Mouse (Mus musculus): ENCODE data around the gene Mtmr3.

The Mtmr3 gene

DNA sequence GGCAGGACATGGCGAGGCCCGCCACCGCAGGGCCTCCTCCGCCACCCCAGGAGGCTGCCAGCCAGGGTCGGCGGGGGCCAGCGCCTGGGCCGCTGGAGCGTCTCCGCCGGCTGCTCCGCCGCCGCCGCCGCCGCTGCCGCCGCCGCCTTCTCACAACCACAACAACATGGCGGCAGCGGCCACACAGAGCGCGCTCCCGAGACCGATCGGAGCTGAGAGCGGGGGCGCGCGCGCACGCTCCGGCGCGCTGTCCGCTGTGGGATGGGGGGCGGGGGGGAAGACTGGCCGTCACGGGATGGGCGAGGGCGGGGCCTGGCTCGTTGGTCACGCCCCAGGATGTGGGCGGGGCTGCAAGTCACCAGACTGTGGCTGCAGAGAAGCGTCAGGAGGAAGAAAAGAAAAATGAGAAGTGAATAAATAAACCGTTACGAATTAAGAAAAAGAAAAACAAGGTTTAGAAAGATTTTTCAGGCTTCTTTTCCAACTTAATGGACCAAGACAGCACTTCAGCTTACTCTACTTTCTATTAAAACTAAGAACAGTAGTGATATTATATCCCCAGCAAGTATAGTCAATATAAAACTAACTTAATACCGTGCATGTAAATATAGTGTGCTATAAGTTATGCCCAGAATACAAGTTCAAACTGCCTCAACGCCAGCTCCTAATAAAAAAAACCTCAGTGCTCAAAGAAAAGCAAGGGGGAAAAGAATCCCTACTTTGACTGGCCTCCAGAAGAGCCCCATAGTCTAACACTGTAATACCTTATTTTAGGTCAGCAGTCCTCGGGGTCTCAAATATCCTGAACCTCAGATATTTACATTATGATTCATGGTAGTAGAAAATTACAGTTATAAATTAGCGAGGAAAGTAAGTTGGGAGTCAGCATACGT, at the start of gene Mtmr3:
TSS of gene Mtmr3 (minus strand) at position 256 of the 893 bp plus-strand sequence.
- DNase-seq (ENCODE audit: inconsistent age in 2 of 2, low spot score in 1 of 2) = peak; percentile 95 to 98

DNA sequence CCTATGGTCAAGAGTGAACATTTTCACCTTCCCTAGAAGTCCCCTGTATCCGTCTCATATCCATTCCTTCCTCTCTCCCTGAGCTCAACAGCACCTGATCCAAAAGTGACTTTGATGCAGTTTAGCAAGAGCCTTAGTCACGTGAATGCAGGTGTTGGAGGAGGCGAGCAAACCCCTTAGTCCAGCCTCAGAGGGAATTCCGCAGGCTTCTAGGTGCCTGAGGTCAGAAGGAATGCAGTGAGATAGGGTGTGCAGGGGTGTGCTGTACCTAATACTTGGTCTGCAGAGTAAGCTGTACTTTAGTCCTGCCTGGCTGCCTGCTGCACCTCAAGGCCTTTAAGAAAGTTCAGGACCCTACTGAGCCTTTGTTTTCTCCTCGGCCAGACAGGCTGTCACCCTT, 49.1 kb upstream of the Mtmr3 start:
- DNase-seq (ENCODE audit: inconsistent age in 2 of 2, low spot score in 1 of 2) = no peak

DNA sequence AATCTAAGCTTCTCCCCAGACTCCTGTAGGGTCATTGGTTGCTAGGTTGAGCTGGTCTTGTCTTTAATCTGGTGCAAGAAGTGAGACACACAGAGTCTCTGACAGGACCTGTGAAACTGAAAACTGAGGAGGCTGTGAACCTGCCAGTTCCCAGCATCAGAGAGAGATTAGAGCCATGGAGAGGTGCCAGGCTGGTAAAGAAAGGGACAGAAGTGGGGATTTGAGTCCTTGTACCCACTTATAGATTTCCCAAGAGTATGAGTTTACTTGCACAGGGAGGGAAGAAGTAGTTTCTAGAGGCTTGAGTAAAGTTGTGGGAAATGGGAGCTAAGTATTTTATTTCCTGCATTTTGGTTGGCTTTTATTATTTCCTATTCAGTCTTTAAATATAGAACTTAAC, 46.5 kb upstream of the Mtmr3 start:
- no peak for DNase-seq (ENCODE audit: inconsistent age in 2 of 2, low spot score in 1 of 2)

DNA sequence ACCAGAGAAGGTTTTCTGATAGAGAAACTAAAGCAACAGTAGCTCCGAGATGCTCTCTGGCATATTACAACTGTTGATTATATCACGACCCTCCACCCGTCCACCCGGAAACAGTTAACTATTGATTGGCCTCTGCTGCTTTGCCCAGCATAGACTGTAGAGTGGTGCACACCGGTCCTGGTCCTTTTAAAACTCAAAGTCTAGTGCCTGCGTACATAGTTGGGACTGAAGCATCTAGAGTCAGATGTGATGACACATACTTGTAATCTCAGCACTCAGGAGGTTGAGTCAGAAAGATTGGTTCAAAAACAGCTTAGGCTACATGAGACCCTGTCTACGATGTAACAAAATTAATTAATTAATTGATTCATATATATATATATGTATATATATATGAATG, 43.6 kb upstream of the Mtmr3 start:
- DNase-seq (ENCODE audit: inconsistent age in 2 of 2, low spot score in 1 of 2) = no peak

DNA sequence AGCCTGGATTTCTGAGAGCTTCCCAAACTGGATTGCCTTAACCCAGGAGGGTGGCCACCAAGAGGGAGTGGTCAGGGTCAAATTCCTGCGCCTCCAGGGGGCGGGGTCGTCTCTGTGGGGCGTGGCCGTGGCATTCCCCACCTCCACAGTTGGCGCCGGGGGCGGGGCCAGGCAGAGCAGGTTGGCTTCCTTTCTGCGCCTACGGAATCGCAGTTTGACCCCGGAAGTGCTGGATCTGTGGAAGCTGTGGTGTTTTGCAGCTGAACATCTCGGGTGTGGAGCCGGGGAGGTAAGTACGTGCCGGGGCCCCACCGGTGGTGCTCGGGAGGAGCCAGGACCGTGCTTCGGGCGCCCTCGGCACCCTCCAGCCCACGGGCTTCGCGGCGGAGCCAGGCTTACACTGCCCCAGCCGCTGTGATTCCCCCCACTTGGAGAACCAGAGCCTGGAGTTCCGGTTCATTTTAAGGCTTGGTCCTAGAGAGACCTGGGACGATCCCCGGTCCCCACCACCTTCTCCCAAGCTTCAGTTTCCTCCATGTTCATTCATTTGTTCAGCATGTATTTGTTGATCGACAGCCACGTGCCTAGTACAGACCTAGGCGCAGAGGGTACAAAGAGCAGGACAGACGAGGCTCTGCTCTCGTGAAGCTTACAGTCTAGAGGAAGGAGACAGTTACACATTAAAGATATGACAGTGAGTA, 43.0 kb upstream of the Mtmr3 start, which contains the start of gene Ascc2:
TSS of gene Ascc2 (plus strand) at position 214 of the 701 bp plus-strand sequence.
- peak; percentile 98 to 99 for DNase-seq (ENCODE audit: inconsistent age in 2 of 2, low spot score in 1 of 2)

DNA sequence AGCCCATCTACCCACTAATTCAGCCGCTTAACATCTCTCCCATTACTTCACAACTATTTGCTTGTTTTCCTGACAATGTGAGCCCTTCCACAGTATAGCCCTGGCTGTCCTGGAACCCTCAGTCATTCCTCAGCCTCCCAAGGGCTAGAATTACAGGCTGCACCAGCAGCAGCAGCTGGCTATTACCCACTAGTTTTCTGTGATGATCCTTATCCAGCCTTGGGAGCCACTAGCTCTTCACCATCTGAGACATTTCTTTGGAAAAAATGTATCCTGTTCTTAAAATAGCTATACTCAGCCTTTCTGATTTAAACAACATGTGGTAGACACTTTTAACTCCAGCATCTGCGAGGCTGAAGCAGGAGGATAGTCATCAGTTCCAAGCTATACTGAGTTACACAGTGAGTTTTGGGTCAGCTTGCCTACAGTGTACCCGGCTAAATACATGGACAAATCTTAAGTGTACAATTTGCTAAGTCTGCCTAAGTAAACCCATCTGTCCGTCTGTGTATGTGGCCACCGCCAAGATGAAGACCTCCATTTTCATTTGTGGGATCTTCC, 42.2 kb upstream of the Mtmr3 start:
- DNase-seq (ENCODE audit: inconsistent age in 2 of 2, low spot score in 1 of 2) = no peak

DNA sequence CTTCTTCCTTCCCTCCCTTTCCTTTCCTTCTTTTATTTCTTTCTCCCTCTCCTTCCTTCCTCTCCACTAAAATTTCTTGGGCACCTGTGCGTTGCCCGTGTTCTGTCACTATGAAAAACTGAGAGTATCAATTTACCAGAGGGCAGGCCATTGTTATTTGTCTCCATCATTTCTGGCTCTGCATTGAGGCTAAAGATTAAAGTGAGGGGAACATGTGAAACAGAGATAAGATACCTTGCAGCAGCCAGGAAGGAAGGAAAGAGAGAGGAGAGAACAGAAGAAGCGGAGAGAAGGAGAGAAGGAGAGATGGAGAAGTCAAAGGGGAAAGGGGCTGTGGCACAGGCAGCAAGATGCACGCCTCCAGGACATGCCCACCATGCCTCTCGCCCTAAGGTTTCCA, 39.7 kb upstream of the Mtmr3 start:
- no peak for DNase-seq (ENCODE audit: inconsistent age in 2 of 2, low spot score in 1 of 2)

DNA sequence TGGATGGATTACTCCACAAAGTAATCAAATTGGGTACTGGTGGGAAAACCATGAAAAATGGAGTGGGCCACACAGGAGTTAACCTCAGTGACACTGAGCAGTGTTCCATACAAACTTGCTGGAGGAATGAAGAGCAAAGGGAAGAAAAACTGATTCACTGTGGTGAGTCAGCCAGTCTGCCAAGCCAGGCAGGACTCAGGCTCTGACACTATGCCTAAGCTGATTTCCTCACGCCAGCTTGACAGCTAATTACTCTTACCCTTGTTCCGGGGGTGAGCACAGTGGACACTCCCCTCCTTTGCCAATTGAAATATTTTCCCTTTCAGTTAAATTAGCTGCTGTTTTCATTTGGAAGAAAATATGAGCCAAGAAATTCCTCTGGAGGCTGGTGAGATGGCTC, 38.8 kb upstream of the Mtmr3 start:
- peak; percentile 70 to 76 for DNase-seq (ENCODE audit: inconsistent age in 2 of 2, low spot score in 1 of 2)

DNA sequence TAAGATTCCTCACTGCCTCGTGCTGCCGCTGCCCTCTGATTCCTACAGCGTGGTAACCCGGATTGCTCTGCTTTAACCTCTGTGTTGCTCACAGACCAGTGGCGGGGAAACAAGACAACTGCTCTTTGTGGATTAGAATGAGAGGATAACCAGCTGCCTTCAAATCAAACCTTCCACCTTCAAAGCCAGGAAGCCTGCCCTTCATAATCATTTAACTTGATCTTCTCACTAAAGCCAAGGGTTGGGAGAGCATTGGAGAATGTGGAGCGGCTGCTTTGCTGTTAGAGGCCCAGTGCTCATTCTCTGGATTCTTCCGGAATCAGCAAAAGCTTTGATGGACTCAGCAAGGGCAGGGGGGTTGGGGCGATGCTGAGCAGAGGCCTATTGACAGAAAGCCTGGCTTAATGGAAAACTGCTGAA, 35.2 kb upstream of the Mtmr3 start:
- DNase-seq (ENCODE audit: inconsistent age in 2 of 2, low spot score in 1 of 2) = no peak

DNA sequence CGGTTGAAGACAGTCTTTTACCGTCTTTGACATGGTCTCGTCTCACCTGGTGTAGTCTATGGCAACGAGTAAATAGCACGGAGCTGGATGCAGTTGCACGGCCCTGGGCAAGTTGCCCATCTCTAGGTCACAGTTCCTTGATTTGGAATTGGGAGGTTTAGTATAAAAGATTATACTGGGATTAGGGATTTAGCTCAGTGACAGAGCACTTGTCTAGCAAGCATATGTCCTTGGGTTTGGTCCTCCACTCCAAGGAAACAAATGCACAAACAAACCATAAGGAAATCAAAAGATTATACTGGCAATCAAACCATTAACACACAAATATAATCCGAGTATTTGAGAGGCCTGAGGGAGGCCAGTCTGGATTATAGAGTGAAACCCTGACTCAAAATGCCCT, 33.0 kb upstream of the Mtmr3 start:
- DNase-seq (ENCODE audit: inconsistent age in 2 of 2, low spot score in 1 of 2) = no peak

DNA sequence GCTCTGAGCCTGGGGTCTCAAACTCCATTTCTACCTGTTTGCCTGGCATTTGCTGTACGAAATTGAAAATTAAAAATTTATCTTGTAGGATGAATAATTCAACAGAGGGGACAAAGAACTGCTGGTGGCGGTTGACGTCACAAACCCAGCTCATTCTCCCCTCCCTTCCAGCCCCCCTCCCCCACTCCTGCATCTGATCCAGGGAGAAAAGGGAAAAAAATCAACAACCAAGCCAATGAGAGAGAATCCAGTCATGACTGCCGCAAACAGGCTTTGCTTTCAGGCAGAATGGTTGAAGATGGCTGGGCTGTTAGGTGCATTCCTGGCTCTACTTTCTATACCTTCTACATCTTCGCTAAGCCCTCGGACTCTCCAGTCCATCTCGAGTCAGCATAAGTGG, 31.3 kb upstream of the Mtmr3 start:
- DNase-seq (ENCODE audit: inconsistent age in 2 of 2, low spot score in 1 of 2) = no peak

DNA sequence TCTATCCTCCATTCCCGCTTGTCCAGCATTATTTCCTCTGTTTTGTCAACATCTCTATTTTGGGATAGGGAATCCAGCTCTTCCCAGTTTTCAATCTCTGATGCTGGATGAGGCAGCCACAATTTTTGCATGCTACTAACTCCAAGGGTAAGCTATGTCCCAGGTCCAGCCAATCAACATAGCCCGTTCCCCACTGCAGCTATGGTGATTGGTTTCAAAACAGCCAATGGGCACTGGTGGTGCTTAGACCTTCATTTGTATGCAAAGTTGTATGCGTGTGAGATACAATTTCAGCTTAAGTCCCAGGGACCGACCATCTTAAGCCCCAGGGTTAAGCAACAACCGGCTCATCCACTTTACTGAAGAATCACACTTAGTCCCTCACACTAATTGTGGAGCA, 28.3 kb upstream of the Mtmr3 start:
- no peak for DNase-seq (ENCODE audit: inconsistent age in 2 of 2, low spot score in 1 of 2)

DNA sequence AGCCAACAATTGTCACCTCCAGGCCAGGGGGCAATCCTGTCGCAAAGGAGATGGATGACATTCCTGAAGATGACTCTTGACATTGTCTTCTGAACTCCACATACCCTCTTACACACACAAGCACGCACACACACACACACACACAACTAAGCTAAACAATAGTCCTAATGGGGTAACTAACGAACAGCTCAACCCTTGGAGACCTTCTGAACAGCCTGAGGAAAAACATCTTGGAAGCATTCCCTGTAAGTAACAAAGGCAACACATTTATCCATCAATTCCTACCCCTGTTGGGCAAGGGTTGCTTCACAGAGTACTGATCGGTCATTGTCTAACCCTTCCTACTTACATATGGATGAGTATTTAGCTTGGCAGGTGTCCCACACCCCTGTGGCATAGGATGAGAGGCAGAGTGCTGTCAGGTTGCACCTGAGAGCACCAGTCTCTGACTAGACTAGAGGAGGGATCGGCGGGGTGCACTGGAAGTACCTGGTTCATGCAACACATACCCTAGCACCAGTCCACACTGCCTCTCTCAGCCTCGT, 27.9 kb upstream of the Mtmr3 start:
- no peak for DNase-seq (ENCODE audit: inconsistent age in 2 of 2, low spot score in 1 of 2)

DNA sequence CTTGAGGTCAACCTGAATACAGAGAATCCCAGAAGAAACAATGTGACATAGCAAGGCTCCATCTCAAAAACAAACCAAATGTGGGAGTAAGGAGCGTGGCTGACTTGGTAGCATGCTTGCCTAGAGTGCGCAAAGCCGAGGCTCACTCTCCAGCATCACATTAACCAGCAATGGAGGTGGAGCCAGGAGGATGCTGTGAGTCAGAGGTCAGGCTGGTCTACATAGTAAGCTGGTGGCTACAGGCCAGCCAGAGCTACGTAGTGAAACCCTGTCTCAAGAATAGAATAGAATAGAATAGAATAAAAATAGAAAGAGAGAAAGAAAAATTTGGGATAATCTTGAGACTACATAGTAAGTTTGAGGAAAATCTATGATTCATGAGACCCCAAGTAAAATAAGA, 27.2 kb upstream of the Mtmr3 start:
- DNase-seq (ENCODE audit: inconsistent age in 2 of 2, low spot score in 1 of 2) = peak; percentile 42 to 75

DNA sequence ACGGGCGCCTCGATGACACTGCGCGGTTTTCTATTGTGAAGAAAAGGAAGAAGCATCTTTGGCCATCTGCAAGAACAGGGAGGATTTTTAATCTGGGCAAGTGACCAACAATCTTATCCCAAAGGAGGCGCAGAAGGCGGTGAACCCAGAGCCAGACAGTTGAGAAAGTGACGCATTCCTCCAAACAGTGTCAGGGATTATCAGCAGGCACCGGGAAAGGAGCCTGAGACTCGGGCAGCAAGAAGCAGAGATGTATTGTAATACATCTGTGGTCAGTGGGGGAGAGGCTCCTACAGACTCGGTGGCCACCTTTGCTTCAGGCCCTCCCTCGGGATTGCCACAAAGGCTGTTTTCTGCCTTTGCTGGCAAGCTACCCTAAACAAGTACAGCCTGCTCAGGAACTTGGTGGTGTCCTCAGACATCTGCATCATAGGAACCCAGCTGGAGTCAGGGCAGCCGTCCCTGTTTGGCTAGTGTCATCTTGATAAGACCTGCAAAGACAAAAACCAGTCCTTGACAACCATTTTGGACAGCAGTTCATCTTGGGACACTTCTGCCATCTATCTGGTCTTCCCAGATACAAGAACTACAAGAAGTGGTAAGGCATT, 25.9 kb upstream of the Mtmr3 start:
- peak in 1 of 2 experiments; percentile 53 for DNase-seq (ENCODE audit: inconsistent age in 2 of 2, low spot score in 1 of 2)

DNA sequence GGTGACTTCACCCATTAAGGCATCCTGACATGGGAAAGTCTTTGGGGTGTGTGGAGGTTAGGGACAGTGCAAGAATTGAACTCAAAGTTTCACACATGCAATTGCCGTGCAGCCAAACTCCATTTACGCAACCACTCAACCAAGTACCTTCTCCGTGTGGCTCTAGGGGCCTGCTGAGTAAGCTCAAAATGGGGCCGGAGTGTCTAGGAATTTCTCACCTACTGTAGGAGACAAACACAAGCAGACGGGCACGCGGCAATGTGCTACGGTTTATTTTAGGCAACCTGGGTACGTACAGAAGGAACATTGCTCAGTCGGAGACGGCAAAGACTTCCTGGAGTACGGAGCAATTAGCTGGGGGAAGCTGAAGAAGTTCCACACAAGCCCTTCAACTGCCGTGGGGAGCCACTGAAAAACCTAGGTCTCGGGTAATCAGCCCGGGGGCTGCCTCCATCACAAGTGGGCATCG, 25.4 kb upstream of the Mtmr3 start, which contains the start of gene Gm11032:
TSS of gene Gm11032 (plus strand) at position 51 of the 469 bp plus-strand sequence.
- DNase-seq (ENCODE audit: inconsistent age in 2 of 2, low spot score in 1 of 2) = no peak

DNA sequence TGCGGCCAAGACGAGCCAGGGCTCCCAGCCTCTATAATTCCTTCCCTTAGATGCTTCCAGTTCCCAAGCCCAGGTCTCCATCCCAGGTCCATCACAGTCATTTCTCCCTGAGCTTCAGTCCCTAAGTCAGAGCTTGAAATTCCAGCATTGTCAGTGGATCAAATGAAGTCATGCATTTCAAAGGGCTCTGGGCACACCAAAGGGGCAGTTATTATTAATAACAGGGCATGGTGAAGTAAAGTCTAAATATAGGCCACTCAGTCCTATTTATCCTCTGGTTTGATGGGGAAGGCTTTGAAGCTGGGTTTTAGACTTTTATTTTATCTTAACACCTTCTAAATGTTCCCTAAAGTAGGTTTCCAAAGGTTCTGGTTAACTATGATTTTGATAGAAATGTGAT, 17.2 kb upstream of the Mtmr3 start:
- no peak for DNase-seq (ENCODE audit: inconsistent age in 2 of 2, low spot score in 1 of 2)

DNA sequence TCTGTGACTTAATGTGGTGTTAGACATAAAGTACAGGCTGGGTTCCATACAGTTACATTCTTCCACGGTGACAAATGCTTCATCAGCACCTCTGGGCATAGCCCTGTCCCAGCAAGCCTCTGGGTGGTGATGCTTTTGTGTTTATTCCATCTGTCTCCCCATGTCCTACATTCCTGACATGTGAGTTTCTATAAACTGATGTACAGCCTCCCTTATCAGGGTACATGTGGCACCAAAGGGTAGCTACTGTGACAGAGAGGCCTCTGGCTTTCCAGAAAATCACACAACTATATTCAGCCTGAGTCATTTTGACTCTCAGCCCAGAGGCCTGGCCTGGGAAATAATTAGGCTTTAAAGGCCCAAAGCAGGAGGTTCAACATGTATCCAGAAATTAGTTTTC, 11.9 kb upstream of the Mtmr3 start:
- DNase-seq (ENCODE audit: inconsistent age in 2 of 2, low spot score in 1 of 2) = no peak

DNA sequence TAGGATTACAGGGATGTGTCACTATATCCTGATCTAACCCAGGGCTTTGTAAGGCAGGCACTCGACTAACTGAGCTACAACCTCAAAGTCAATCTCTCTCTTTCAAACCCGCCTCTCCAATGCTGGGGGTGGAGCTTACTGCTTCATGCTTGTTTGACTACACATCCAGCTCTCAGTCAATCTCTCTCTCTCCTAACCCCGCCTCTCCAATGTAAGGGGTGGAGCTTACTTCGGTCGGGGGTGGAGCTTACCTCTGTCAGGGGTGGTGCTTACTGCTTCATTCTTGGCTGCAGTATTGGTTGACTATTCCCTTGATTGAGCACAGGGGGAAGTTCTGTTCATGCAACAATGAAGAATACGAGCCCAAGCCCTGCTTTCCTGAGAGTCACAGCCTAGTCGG, 10.8 kb upstream of the Mtmr3 start:
- no peak for DNase-seq (ENCODE audit: inconsistent age in 2 of 2, low spot score in 1 of 2)

DNA sequence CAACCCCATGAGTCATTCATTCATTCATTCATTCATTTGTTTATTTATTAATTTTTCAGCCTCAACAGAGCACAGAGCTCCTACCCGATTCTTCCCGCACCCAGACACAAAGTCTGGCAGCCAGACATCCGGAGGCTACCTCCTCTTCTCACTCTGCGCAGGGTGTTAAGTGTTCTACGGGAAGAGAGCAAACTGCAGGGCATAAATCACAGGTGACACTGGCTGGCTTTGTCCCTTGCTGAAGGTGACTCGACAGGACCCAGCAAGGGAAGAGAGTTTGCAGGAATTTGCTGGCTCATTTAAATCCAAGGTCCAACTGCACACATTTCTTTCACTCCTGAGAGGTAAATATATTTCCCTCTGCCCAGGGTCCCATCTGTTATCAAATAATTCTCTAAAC, 9.8 kb upstream of the Mtmr3 start:
- no peak for DNase-seq (ENCODE audit: inconsistent age in 2 of 2, low spot score in 1 of 2)

Measured in adrenal gland, adult (tissue).